Mouse (Mus musculus): ENCODE results near the gene Ehd2. TPM values are rescaled to one million over a fixed set of nuclear protein-coding genes. Genes with fewer than 3 reads are reported as not detected.
A peak's percentile ranks its signal among the peaks of the same experiment; 100 is the strongest.

Gene Ehd2
- polyA plus RNA-seq (2016; fragmentation: Nextera tagmentation; extraction: Ambion mirVana), result 10.0 and 12.4 TPM in 2 replicates

GRCm38 (mm10) chr7:15967312-15967711, at the start of gene Ehd2:
Gene Ehd2 (minus strand): TSS chr7:15967567.
- peaks cover 10% of the 10 kb centered on the region for H3K4me1 ChIP-seq (replicated peaks)
- H3K36me3 ChIP-seq, result peaks cover 26% of the 10 kb centered on the region
- peak within 1 kb of the TSS; percentile 38 for H3K4me3 ChIP-seq (replicated peaks)
- peaks cover 3% of the 10 kb centered on the region; the same call in 1 of the 2 replicates for H3K9me3 ChIP-seq
- H3K27me3 ChIP-seq, result no peaks in the 10 kb centered on the region
- WGBS, result 1% methylated on average over 22 of the region's 22 CpGs
- H3K27ac ChIP-seq, result no peak within 1 kb of the TSS
- H3K4me2 ChIP-seq, result peak within 1 kb of the TSS; percentile 58
- peak; percentile 67 for ATAC-seq (ENCODE audit: insufficient number of reproducible peaks, insufficient read depth, low FRiP score, low TSS enrichment, low read depth)
- H3K9ac ChIP-seq (replicated peaks), result peak within 1 kb of the TSS; percentile 44

DNA sequence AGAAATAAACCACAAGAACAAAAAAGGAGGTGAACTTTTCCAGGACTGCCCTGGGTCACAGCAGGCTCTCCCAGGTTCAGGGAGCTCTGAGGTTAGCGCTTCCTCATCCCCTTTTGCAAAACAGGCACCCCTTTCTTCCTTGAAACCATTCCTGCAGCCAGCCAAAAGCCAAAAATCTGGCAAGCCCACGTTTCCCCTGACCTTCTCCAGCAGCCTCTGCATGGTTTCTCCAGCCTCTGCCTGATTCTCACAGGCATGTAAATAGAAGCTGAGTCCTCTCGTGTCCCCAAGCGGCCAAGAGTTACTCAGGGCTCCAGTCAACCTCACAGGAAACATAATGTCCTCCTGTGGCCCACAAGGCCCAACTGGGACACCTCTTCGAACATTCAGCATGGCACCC, 48.0 kb upstream of the Ehd2 start:
- H3K27me3 ChIP-seq, result no peaks in the 10 kb centered on the region
- no peaks in the 10 kb centered on the region for H3K9me3 ChIP-seq
- 87% methylated on average over 5 of the region's 5 CpGs for WGBS
- H3K4me2 ChIP-seq, result no peak overlapping the region
- H3K4me1 ChIP-seq (replicated peaks), result peaks cover 15% of the 10 kb centered on the region
- ATAC-seq (ENCODE audit: insufficient number of reproducible peaks, insufficient read depth, low FRiP score, low TSS enrichment, low read depth), result no peak
- H3K4me3 ChIP-seq (replicated peaks), result no peak overlapping the region
- no peak overlapping the region for H3K9ac ChIP-seq (replicated peaks)
- peaks cover 27% of the 10 kb centered on the region for H3K36me3 ChIP-seq
- H3K27ac ChIP-seq, result no peak overlapping the region

- H3K27ac ChIP-seq, result no peak overlapping the region
- no peak for ATAC-seq (ENCODE audit: insufficient number of reproducible peaks, insufficient read depth, low FRiP score, low TSS enrichment, low read depth)
Observed at GRCm38 (mm10) chr7:16014521-16015175, 47.3 kb upstream of the Ehd2 start.

GRCm38 (mm10) chr7:16013722-16014275, 46.4 kb upstream of the Ehd2 start:
- no peak overlapping the region for H3K4me3 ChIP-seq (replicated peaks)
- WGBS, result 30% methylated on average over 5 of the region's 5 CpGs

More at GRCm38 (mm10) chr7:16014521-16015175, 47.3 kb upstream of the Ehd2 start:
- WGBS, result 93% methylated on average over 8 of the region's 8 CpGs
- H3K9ac ChIP-seq (replicated peaks), result no peak overlapping the region
- H3K36me3 ChIP-seq, result peaks cover 26% of the 10 kb centered on the region
- no peak overlapping the region for H3K4me3 ChIP-seq (replicated peaks)
- H3K9me3 ChIP-seq, result no peaks in the 10 kb centered on the region
- H3K4me1 ChIP-seq (replicated peaks), result peaks cover 15% of the 10 kb centered on the region
- H3K27me3 ChIP-seq, result no peaks in the 10 kb centered on the region
- no peak overlapping the region for H3K4me2 ChIP-seq

DNA sequence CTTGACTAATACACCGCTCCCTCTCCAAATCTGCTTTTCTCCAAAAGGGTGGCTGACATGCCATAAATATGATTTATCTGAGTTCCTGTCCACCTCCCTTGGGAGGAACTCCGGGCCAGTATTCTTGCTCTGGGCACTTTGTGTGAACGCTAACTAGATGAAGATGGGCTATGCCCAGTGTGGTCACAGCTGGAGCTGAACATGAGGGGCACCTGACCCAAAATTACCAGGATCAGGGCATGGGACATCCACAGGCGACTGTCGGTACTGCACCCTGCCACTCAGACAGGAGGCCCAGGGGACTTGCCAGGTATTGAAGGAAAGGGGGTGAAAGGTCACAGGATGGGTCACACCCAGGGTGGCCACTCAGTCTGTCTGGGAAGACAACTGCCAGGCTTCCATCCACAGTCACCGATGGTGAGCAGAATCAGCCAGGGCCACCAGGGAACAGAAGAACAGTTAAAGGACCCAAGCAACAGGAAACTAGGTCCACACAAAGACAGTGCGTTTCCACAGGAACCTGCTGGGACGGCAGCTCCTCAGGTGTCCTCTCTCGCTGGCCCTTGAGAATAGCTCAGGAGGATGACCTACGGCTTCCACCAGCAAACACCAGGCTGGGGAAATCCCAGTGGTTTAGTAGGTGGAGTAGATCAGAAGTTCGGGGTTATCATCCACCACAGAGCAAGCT, 45.4 kb upstream of the Ehd2 start:
- H3K4me3 ChIP-seq (replicated peaks), result no peak overlapping the region
- WGBS, result 79% methylated on average over 11 of the region's 11 CpGs
- peaks cover 28% of the 10 kb centered on the region for H3K36me3 ChIP-seq
- H3K27me3 ChIP-seq, result no peaks in the 10 kb centered on the region
- peaks cover 15% of the 10 kb centered on the region for H3K4me1 ChIP-seq (replicated peaks)
- H3K4me2 ChIP-seq, result no peak overlapping the region
- no peaks in the 10 kb centered on the region for H3K9me3 ChIP-seq
- H3K27ac ChIP-seq, result no peak overlapping the region
- ATAC-seq (ENCODE audit: insufficient number of reproducible peaks, insufficient read depth, low FRiP score, low TSS enrichment, low read depth), result no peak
- no peak overlapping the region for H3K9ac ChIP-seq (replicated peaks)

More at GRCm38 (mm10) chr7:16013722-16014275, 46.4 kb upstream of the Ehd2 start:
- Histone ChIP-seq H3K9me3 (no peaks in the 10 kb centered on the region), H3K27me3 (no peaks in the 10 kb centered on the region), H3K4me1 (replicated peaks) (peaks cover 15% of the 10 kb centered on the region), H3K27ac (no peak overlapping the region), H3K4me2 (no peak overlapping the region), H3K36me3 (peaks cover 26% of the 10 kb centered on the region), H3K9ac (replicated peaks) (no peak overlapping the region)
- no peak for ATAC-seq (ENCODE audit: insufficient number of reproducible peaks, insufficient read depth, low FRiP score, low TSS enrichment, low read depth)

DNA sequence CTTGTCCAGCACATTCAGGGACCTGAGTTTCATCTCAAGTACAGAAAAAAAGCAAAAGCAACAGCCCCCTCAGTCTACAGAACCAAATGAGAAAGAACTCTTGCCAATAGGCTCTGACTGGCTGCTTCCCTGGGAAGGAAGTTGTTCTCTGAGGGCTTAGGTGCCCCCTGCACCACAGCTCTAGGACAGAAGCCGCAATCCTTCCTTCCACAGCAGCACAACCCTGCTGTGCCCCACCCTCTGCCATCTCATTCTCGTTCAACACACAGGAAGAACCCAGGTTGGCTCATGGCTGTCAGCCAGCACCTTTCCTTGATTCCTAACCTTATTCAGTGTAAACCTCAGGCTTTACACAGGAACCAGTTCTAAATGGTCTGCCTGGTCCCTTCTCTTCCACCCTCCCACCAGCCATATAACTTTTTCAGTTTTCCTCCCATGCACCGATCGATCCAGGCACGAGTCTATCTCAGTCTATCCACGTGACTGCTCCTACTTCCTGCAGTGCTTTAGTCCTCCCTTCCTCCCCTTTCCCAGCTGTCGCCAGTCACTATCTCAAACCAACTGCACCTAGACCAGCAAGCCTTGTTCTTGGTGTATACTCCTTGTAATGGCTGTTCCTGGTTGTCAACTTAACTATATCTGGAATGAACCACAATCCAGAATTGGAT, 44.2 kb upstream of the Ehd2 start:
- Histone ChIP-seq H3K27me3 (no peaks in the 10 kb centered on the region), H3K36me3 (peaks cover 32% of the 10 kb centered on the region), H3K4me3 (replicated peaks) (no peak overlapping the region), H3K4me1 (replicated peaks) (peaks cover 15% of the 10 kb centered on the region), H3K27ac (no peak overlapping the region), H3K4me2 (no peak overlapping the region), H3K9ac (replicated peaks) (no peak overlapping the region), H3K9me3 (no peaks in the 10 kb centered on the region)
- no peak for ATAC-seq (ENCODE audit: insufficient number of reproducible peaks, insufficient read depth, low FRiP score, low TSS enrichment, low read depth)
- WGBS, result 91% methylated on average over 7 of the region's 7 CpGs

DNA sequence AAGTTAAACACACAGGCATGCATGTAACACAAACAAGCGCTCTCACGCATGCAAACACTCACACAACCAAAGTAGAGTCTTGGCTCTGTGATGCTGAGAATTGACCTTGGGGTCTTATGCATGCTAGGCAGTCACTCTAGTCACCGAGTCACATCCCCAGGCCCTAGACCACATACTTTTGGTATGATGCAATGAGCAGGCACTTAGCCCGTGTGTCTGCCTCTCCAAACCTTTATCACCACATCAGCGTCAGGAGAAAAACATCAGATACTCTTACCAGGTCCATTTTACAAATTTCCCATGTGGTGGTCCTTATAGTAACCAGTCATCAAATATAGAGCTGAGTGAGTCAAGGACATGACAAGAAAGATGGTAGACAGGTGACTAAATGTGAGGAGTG, 43.3 kb upstream of the Ehd2 start:
- 90% methylated on average over 5 of the region's 5 CpGs for WGBS
- peaks cover 34% of the 10 kb centered on the region for H3K36me3 ChIP-seq
- ATAC-seq (ENCODE audit: insufficient number of reproducible peaks, insufficient read depth, low FRiP score, low TSS enrichment, low read depth), result no peak

DNA sequence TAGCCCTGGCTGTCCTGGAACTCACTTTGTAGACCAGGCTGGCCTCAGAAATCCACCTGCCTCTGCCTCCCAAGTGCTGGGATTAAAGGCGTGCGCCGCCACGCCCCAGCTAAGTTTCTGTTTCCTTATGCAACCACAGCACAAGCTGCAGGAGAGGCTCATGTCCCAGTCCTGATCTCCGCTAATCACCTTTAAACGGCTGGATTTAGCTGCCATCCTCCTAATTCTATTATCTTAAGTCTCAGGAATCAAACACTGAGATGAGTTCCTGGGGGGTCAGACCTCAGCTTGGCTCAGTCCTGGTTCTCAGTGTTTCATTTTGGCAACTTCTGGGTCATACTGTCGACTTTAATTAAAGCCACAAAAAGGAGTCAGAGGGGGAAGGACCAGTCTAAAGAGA, 42.3 kb upstream of the Ehd2 start:
- 93% methylated on average over 7 of the region's 7 CpGs for WGBS
- H3K4me2 ChIP-seq, result no peak overlapping the region
- ATAC-seq (ENCODE audit: insufficient number of reproducible peaks, insufficient read depth, low FRiP score, low TSS enrichment, low read depth), result no peak

More for the DNA sequence above, 43.3 kb upstream of the Ehd2 start:
- Histone ChIP-seq H3K9ac (replicated peaks) (no peak overlapping the region), H3K27ac (no peak overlapping the region), H3K4me1 (replicated peaks) (peaks cover 15% of the 10 kb centered on the region), H3K4me3 (replicated peaks) (no peak overlapping the region), H3K4me2 (no peak overlapping the region), H3K9me3 (no peaks in the 10 kb centered on the region), H3K27me3 (no peaks in the 10 kb centered on the region)

DNA sequence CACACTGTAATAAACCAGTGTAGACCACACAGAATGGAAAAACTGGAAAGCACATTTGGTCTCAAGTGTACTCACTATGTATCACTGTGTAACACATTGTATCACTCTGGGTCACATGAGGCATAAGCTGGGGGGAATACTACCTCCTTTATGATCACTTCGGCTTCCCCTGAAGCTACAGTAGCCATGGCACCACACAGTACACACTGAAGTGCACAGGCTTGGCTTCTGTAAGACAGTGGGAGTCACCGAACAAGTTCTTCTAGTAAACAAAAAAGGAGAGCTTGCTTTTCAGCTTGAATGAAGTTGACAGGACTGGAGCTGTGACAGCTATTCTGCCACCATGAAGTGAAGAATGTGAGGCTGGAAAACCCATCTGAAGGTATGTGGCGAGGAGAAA, 37.7 kb upstream of the Ehd2 start:
- Histone ChIP-seq H3K4me2 (no peak overlapping the region), H3K27me3 (no peaks in the 10 kb centered on the region), H3K9ac (replicated peaks) (no peak overlapping the region), H3K4me3 (replicated peaks) (no peak overlapping the region), H3K9me3 (no peaks in the 10 kb centered on the region), H3K36me3 (peaks cover 29% of the 10 kb centered on the region), H3K4me1 (replicated peaks) (peaks cover 12% of the 10 kb centered on the region; the same call in 1 of the 2 replicates), H3K27ac (0 out of 2 replicates have a peak overlapping the region, but pooled peaks have one; percentile 35)
- WGBS, result 90% methylated on average over 3 of the region's 3 CpGs
- no peak for ATAC-seq (ENCODE audit: insufficient number of reproducible peaks, insufficient read depth, low FRiP score, low TSS enrichment, low read depth)

More for the DNA sequence above, 42.3 kb upstream of the Ehd2 start:
- no peaks in the 10 kb centered on the region for H3K27me3 ChIP-seq
- no peaks in the 10 kb centered on the region for H3K9me3 ChIP-seq
- no peak overlapping the region for H3K4me3 ChIP-seq (replicated peaks)
- peaks cover 40% of the 10 kb centered on the region for H3K36me3 ChIP-seq
- H3K9ac ChIP-seq (replicated peaks), result no peak overlapping the region
- peaks cover 15% of the 10 kb centered on the region for H3K4me1 ChIP-seq (replicated peaks)
- H3K27ac ChIP-seq, result no peak overlapping the region

GRCm38 (mm10) chr7:16004177-16004856, 37.0 kb upstream of the Ehd2 start:
- Histone ChIP-seq H3K27me3 (no peaks in the 10 kb centered on the region), H3K4me2 (no peak overlapping the region), H3K9ac (replicated peaks) (no peak overlapping the region), H3K4me3 (replicated peaks) (no peak overlapping the region), H3K36me3 (peaks cover 31% of the 10 kb centered on the region), H3K27ac (no peak overlapping the region), H3K4me1 (replicated peaks) (peaks cover 13% of the 10 kb centered on the region; the same call in 1 of the 2 replicates), H3K9me3 (no peaks in the 10 kb centered on the region)
- WGBS, result 70% methylated on average over 12 of the region's 12 CpGs
- no peak for ATAC-seq (ENCODE audit: insufficient number of reproducible peaks, insufficient read depth, low FRiP score, low TSS enrichment, low read depth)

All from limb, embryonic 12.5 days (tissue).